Mouse (Mus musculus) bone marrow macrophage, adult 2 months (primary cell): ENCODE measurements around the gene Adh6a.

ENCODE experiments used
- CTCF ChIP-seq: IDR thresholded peaks from 2 replicates; pipeline ENCODE4 v1.5.1; 2012; ENCODE audit warnings: low read depth, mild to moderate bottlenecking, low read length, moderate library complexity
- POLR2A ChIP-seq: IDR thresholded peaks from 2 replicates; pipeline ENCODE4 v1.6.1; 2012; ENCODE audit warnings: mild to moderate bottlenecking, low read depth, low read length, borderline replicate concordance

DNA sequence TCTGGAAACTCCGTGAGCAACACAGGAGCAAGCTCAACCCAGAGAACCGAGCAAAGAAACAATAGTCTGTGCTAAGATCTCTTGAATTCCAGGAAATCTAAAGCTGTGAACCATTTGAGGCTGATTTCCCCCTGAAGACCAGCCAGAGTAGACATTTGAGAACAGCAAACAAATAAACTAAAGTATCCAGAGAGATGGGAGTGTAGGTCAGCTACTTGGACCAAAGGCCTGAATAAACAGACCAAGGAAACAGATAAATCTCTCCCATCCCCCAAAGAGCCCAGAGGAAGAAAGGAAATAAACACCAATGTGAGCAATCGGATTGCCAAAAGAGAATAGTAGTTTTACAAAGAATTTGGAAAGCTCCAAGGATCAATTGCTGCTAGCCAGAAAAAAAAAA, 34.0 kb downstream of the Adh6a start:
- TF ChIP-seq CTCF, result no peak
- TF ChIP-seq POLR2A, result no peak
